Mouse (Mus musculus): ENCODE results near the gene Stat3. TPM values are rescaled to one million over a fixed set of nuclear protein-coding genes. Genes with fewer than 3 reads are reported as not detected.

The Stat3 gene
- total RNA-seq, 2 experiments from 2014 or later = 32.4 to 36.7 TPM

- intact Hi-C loops (cut with DNase I) = no loop called here
- peak; percentile 58 for DNase-seq
Observed at GRCm38 (mm10) chr11:100894146-100894918, 45.0 kb downstream of the Stat3 start.

GRCm38 (mm10) chr11:100893482-100893881, 45.9 kb downstream of the Stat3 start:
- peak; percentile 94 for DNase-seq
- intact Hi-C loops (cut with DNase I) = loop anchor here (2.0 kb wide), 1 partner anchor 65 kb away; no protein-coding TSS in a partner anchor

- intact Hi-C loops (cut with DNase I) = loop anchor here (2.0 kb wide), 1 partner anchor 66 kb away; no protein-coding TSS in a partner anchor
- DNase-seq = no peak
Observed at GRCm38 (mm10) chr11:100892435-100892834, 46.9 kb downstream of the Stat3 start.

- no peak for DNase-seq
- intact Hi-C loops (cut with DNase I) = loop anchor here (2.0 kb wide), 1 partner anchor 67 kb away; no protein-coding TSS in a partner anchor
Observed at GRCm38 (mm10) chr11:100891256-100892123, 47.9 kb downstream of the Stat3 start.

- DNase-seq = peak; percentile 60
- intact Hi-C loops (cut with DNase I) = no loop called here
Observed at GRCm38 (mm10) chr11:100890481-100890880, 48.9 kb downstream of the Stat3 start.

- intact Hi-C loops (cut with DNase I) = no loop called here
- DNase-seq = no peak
Observed at GRCm38 (mm10) chr11:100888348-100888820, 51.0 kb downstream of the Stat3 start.

- intact Hi-C loops (cut with DNase I) = no loop called here
- DNase-seq = no peak
Observed at GRCm38 (mm10) chr11:100887764-100888163, 51.6 kb downstream of the Stat3 start.

- DNase-seq = no peak
- intact Hi-C loops (cut with DNase I) = no loop called here
Observed at GRCm38 (mm10) chr11:100887236-100887635, 52.1 kb downstream of the Stat3 start.

GRCm38 (mm10) chr11:100886188-100886740, 53.1 kb downstream of the Stat3 start:
- intact Hi-C loops (cut with DNase I) = no loop called here
- no peak for DNase-seq

- no peak for DNase-seq
- intact Hi-C loops (cut with DNase I) = no loop called here
Observed at GRCm38 (mm10) chr11:100885472-100885871, 53.9 kb downstream of the Stat3 start.

- no peak for DNase-seq
- intact Hi-C loops (cut with DNase I) = no loop called here
Observed at GRCm38 (mm10) chr11:100883640-100884039, 55.7 kb downstream of the Stat3 start.

- intact Hi-C loops (cut with DNase I) = no loop called here
- no peak for DNase-seq
Observed at GRCm38 (mm10) chr11:100879321-100880078, 59.8 kb downstream of the Stat3 start.

GRCm38 (mm10) chr11:100875761-100876160, 63.6 kb downstream of the Stat3 start:
- intact Hi-C loops (cut with DNase I) = no loop called here
- DNase-seq = no peak

- no peak for DNase-seq
- intact Hi-C loops (cut with DNase I) = no loop called here
Observed at GRCm38 (mm10) chr11:100870968-100871350, 68.4 kb downstream of the Stat3 start.

- intact Hi-C loops (cut with DNase I) = no loop called here
- DNase-seq = no peak
Observed at GRCm38 (mm10) chr11:100870256-100870967, 68.9 kb downstream of the Stat3 start.

- intact Hi-C loops (cut with DNase I) = no loop called here
Observed at GRCm38 (mm10) chr11:100865618-100866017, 73.7 kb downstream of the Stat3 start.

GRCm38 (mm10) chr11:100863141-100863540, 76.2 kb downstream of the Stat3 start:
- intact Hi-C loops (cut with DNase I) = no loop called here
- DNase-seq = no peak

More at GRCm38 (mm10) chr11:100865618-100866017, 73.7 kb downstream of the Stat3 start:
- no peak for DNase-seq

GRCm38 (mm10) chr11:100861836-100862235, 77.5 kb downstream of the Stat3 start:
- intact Hi-C loops (cut with DNase I) = no loop called here

GRCm38 (mm10) chr11:100861335-100861734, 78.0 kb downstream of the Stat3 start:
- intact Hi-C loops (cut with DNase I) = no loop called here
- DNase-seq = no peak

More at GRCm38 (mm10) chr11:100861836-100862235, 77.5 kb downstream of the Stat3 start:
- DNase-seq = no peak

Measured in left cerebral cortex, postnatal 4 days (tissue).